Mouse (Mus musculus): ENCODE results near the gene Il1rl1. TPM values are rescaled to one million over a fixed set of nuclear protein-coding genes. Genes with fewer than 3 reads are reported as not detected.

Gene Il1rl1
- total and polyA plus RNA-seq, 3 experiments: 0.13 to 0.97 (median 0.43) TPM

DNA sequence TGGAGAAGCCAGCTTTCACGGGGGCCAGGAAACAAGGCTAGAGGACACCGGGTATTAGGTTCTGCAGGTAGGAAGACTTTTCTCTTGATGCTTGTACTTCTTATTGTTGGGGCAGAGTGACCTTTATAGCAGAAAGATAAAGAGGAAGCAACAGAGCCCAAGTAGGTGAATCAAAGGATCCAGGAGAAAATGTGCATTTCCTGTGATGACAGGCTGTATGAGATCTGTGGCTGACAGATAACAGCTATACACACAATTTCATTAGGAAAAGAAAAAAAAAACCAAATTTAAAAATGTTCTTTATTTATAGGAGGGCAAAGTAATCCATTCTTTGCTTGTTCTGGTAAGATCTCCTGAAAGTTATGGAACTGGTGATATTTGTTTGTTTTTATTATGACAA, 8.0 kb downstream of the Il1rl1 start:
- DNase-seq: no peak

DNA sequence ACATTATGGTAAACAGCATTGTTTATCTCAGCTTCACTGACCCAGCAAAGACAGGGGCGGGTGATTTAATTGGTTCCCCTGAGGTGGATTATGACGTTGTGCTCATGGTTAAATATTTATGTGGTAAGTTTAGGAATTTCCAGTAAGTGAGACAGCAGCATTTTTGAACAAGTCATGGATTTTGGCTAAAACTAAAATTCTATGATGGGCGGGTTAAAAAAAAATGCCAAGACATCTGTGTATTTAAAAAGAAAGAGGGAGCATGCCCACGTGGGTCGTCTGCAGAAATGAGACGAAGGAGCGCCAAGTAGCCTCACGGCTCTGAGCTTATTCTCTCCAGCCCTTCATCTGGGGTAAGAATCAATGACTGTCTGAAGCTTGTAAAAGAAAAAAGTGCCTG, 10.1 kb downstream of the Il1rl1 start:
- DNase-seq: no peak

DNA sequence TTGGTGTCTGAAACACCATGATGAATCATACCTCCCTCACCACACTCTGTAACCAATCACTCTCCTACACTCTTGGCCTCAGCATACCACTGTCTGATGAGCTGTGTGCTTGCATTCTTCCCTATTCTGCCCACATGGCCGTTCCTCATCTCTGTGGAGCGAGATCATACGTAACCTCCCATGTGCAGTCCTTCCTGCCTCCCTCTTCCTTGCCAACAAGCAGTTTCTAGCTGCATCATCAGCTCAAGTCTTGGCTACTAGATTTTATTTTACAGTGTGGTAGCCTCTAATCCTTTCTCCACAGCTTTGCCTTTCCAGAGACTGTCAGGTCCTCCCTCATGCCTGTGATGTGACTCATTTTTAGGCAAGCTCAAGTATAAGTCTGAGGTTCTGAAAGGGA, 15.4 kb downstream of the Il1rl1 start:
- DNase-seq: no peak

DNA sequence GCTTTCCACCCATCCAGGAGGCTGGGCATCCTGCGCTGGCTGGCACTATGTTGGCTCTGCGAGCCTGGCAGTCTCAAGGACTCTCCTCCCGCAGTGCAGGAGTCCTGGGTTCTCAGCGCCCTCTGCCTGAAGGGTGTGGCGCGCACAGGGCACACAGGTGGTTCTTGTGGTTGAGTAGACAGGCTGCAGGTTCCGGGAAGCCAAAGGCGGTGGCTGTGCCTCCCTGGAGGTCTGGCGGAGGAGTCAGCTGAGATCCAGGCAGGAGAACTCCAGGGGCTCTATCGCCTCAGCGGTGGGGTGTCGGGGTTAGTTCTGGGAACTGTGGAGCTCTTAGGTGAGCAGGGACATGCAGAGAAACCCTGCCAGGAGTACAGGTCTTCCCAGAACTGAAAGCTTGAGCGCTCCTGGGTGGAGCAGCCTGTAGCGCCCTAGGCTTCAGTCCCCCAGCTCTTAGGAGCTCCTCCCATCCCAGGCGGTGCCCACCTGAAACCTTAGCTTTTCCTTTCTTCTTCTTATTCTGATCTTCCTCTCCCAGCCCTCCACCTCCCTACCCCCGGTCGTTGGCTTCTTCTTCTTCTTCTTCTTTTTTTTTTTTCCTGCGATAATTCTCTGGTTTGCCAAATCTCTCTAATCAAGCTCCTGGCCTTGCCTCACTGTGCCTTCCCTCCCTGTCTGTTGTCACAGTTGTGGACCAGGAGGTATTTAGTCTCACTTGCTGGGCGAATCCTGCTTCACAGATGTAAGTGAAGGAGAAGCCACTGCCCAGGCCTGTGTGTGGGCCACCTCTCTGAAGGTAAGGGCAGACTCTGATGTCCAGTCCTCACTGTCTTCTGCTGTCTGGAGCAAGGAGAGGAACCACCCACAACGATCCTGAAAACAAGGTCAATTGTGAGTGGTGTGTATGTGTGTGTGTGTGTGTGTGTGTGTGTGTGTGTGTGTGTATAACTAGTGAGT, 36.4 kb downstream of the Il1rl1 start, which contains the start of gene Il18r1:
TSS of gene Il18r1 (plus strand) at position 76 of the 954 bp plus-strand sequence.
- DNase-seq: no peak

DNA sequence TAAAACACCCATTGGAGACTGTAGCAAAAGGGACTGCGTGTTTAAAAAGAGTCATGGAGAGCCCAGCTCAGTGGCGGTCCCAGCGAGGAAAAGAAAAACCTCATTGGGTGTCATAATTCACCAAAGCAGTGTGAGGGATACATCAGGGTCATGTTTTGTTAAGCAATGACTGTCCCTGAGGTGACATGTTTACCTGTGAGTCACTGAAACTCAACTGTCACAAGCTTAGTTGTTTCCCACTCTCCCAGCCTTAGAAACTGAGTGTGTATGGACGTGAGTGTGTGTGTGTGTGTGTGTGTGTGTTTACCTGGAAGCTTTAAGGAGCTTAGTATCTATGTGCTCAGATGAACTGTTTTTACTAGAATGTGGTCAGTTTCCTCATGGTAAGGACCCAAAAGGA, 37.9 kb downstream of the Il1rl1 start:
- no peak for DNase-seq

DNA sequence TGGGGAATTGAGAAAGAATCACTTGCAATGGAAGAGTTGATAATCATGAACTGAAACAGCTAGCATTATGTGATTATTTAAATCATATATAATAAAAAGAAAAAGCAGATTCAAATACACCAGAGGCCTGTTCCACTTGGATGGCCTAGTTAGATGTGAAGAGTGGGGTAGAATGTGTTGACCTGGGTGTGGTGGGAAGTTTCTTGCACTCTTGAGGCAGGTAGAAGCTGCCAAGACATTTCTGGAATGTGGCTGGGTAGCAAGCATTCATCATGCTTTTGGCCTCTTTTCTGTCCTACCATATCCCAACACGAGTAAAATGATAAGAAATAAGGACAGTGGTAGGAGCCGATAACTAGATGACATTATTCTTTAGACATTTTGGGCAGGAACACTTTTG, 39.4 kb downstream of the Il1rl1 start:
- DNase-seq: no peak

DNA sequence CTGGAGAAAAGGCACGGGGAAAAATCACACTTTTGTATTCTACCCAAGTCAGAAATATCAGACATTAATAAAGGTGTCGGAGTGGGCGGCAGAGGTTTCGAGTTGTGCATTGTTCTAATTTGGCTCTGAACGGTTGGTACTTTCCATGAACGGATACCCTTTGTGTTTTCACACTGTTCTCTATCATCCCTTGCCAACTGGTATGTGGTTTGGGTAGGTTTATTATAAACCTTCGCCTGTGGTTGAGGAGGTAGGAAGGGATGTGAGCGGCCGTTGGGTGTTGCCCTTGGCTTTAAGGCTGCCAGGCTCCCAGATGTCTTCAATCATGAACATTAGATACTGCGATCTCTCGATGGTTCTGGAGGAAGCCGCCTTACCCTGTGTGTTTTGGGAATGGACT, 40.5 kb downstream of the Il1rl1 start:
- no peak for DNase-seq

DNA sequence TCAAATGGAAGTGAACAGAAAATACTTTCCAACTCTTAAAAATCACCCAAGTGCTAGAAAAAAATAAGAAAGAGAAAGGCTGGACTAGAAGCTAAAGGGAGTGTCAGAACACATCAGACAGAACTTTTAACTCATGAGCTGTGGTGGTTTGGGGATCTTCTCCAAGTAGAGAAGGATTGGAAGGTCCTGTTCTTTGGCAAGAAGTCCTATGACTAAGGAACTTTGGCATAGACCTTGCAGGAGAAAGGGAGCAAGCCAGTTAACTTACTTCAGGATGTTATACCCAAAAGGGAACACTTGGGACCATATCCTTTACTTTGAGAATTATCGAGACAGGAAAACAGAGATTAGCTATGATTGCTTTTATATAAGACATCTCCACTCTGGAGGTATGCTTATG, 43.0 kb downstream of the Il1rl1 start:
- no peak for DNase-seq

DNA sequence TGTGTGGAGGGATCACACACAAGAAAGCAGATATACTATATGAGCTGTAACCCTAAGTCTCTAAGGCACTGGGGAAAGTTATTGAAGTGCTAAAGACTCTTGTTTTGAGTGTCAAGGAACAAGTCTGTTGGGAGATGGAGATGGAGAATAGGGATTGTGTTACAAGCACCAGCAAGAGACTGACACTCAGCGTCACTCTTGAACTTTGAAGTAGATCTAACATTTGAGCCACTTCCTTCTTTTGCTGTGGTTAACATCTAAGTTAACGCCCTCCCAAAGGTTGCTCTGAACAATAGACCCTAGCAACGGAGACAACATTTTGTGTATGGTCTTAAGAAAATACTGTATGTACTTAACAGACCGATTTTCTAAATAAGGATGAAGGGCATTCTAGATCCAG, 44.3 kb downstream of the Il1rl1 start:
- DNase-seq: no peak

DNA sequence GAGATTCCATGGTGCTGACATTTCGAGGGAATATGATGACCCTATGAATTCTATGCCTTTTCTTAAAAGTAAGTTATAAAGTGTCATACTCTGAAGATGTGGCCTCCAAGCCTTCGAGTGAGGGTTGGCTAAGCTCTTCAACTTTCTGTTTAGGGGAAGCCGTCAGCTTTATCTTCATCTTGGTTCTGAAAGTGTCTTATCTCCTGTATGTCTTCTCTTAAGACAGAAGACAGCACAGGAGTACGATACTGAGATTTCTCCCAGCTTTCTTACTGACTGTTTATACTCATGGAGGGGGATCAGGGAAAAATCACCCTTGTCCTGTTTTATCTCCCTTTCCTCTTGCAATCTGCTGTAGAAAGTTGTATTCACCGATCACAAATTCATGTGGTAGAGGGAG, 45.0 kb downstream of the Il1rl1 start:
- no peak for DNase-seq

DNA sequence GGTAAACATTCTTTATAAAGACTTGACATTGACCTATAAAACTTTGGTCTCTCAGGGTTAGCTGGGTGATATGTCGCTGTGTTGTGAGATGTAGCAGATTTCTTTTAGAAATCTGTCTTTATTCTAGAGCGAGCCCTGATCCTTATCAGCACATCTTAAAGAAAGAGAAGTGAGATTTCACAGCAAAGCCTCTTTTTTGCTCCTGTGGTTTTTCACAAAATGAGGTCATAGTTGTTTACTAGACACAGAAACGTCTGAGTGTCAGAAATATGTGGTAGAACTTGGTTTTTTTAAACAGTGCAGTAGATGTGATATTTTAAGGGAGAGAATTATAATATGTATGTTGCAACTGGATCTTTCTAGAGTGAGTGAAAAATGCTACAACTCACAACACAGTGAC, 46.3 kb downstream of the Il1rl1 start:
- no peak for DNase-seq

DNA sequence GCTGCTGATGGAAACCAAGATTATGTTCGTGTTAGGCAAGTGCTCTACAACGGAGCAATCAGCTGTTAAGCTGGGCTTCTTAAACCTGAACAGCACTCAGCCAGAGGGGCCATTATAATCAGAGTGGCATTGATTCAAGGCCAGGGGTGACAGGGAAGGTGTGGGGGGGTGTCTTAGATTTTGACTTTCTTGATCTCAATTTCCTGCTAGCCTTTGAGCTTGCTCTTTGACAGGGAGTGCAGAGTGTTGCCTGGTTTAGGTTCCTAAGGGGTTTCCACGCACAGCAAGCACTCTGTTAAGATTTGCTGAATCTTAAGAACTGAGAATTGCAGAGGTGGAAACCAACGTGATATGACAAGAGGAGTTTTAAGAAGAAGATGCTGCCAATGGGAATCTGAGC, 47.4 kb downstream of the Il1rl1 start:
- no peak for DNase-seq

DNA sequence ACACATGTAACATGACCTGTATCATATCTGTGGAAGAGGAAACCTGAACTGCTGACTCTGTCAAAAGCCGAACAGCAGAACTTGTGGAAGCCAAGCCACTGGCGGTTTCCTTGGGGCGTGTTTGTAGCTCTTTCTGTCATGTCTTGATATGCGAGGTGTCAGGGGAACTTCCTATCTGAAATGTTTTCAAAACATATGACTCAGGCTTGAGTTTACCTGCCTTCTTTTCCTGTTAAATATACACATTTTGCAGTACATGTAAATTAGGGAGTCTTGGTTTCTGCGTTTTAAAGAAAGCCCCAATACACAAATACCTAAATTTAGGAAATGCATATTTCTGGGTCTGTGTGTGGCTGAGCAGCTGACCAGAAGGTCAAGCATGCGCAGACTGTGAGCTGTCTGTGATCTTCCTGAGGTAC, 50.1 kb downstream of the Il1rl1 start:
- DNase-seq: no peak

DNA sequence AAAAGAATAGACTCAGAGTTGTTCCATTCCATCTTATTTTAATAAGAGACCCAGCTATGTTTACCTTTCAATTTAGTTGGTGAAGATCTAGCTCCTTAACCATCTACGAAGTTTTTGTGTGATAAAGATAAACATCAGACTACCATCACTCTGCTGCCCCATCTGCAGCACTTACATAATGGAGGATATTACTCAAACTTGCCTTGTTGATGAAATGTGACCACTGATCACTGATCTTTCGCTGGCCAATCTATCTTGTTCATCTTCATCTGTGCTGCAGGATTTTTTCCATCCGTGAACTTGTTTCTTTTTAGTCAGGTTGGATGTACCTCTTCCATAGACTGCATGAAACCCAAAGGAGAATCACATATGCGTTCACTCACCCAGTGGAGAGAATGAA, 65.2 kb downstream of the Il1rl1 start:
- DNase-seq: no peak

DNA sequence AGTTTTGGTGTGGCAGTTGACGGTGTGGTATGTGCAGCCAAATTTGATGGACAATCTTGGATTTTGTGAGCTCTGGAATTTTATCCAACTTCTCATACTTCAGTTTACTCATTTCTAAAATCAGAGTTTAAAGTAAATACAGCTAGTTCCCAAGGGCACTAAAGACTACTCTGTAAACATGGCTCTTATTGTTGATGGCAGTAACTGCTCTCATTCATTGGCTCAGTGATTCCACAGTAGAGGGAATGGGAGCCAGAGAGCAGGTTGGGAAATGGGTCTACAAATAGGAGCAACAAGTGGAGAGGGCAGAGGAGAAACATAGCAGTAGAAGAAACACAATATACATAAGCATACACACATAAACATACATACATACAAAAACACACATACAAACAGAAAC, 70.3 kb downstream of the Il1rl1 start:
- DNase-seq: no peak

DNA sequence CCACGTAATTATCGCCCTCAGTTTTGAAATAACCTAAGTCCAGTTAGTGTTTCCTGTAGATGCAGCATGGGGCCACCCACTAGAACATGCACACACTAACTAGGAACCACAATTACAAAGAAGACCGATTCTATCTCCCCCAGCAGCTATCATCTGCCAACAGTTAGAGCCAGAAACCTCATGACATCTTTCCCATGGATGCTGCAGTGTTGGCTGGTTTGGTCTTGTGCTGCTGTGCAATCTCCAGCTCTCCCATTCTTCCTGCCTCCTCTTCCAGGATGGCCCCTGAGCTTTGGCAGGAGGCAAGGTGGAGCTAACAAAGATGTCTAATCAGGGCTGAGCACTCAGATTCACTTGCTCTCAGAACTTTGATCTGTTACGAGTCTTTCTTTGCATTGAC, 71.8 kb downstream of the Il1rl1 start:
- no peak for DNase-seq

DNA sequence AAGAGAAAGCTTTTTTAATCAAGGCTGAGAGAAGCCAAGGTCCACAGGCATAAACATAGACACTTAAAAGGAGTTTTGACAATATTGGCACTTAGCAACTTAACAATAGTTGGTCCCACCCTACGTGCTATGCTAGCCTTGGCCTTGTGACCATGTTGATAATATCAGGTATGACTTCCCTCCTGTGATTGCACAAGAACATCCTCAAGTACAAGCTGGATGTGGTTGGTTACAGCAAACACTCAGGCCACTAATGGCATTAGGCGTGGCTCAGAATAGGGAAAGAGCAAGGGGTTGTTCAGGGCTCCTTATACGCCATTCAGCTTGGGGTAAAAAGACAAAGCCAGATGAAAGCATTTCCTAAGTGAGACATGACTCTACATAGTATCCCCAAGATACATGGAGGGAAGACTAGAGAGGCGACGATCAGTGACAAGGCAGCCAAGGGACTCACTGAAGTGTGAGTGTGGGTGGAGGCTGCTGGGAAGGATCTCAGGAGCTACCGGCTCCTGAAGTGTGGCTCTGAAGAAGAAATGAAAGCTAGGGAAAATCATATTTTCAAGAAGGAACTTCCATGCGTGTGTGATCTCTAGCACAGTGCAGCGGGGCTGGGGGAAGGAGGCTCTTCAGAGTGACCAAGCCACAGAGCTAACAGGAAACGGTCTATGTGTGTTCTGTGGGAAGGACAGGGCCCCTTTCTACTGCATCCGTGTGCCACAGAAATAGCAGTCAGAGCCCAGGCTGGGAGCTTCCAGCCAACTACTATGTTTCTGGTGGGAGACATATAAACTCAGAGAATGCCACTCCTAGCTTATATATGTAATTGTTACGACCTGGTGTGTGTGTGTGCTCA, 72.4 kb downstream of the Il1rl1 start:
- DNase-seq: no peak

DNA sequence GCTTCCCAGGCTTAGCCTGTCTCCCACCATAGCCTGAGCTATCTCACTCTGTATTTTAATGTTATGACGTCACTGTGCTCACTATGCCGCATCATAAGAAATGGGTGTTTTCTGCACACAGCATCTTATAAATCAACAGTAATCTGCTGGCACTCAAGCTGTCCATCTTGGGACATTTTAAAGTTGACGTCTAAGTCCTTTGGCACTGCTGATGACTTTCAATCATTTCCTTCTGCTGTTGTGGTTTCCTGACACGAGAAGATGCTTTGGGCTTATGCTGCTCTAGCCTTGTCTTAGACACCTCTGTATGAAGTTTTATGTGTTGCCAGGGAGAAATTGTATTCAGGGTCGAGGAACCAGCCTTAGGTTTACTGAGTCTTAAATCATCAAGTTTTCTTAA, 75.2 kb downstream of the Il1rl1 start:
- DNase-seq: no peak

Other genes starting within 250 kb of the Il1rl1 start
- 1 to 10 TPM; 3.3 to 3.7 TPM for gene Il1r1, start 204.5 kb upstream of the Il1rl1 start, total RNA-seq (2021)
- gene Il1r1, start 204.5 kb upstream of the Il1rl1 start, polyA plus RNA-seq (2012; rRNA removed): 1.0 and 1.5 TPM in 2 replicates
- gene Il1rl2, start 105.0 kb upstream of the Il1rl1 start, total RNA-seq (2021): 1 to 10 TPM in 1 of 2 experiments, under 1 TPM in 1; 0.86 to 2.6 TPM
- gene Il1rl2, start 105.0 kb upstream of the Il1rl1 start, polyA plus RNA-seq (2012; rRNA removed): 0.29 and 0.35 TPM in 2 replicates
- gene Il18r1, start 36.0 kb downstream of the Il1rl1 start, total RNA-seq (2021): under 1 TPM; 0.37 to 0.41 TPM
- gene Il18r1, start 36.0 kb downstream of the Il1rl1 start, polyA plus RNA-seq (2012; rRNA removed): 0.03 TPM in 1 of 2 replicates, not detected in the other
- gene Il18rap, start 85.8 kb downstream of the Il1rl1 start, total RNA-seq (2021): not detected
- not detected in 2 replicates for gene Il18rap, start 85.8 kb downstream of the Il1rl1 start, polyA plus RNA-seq (2012; rRNA removed)
- gene Slc9a4, start 150.5 kb downstream of the Il1rl1 start, total RNA-seq (2021): not detected
- gene Slc9a4, start 150.5 kb downstream of the Il1rl1 start, polyA plus RNA-seq (2012; rRNA removed): not detected in 2 replicates